Mouse (Mus musculus) ES-E14 (cell line): ENCODE measurements at regions not wholly inside any gene's neighbourhood (a gene's known extent, or its start where the extent isn't known, plus 50 kb on each side); places are given as distances from the start of the nearest gene placed in this dataset.

Experiments
- DNase-seq: peaks from one replicate; pipeline ENCODE4 v3.0.0-alpha.2; 2013; ENCODE audit warnings: low read depth, low spot score
- H3K27ac ChIP-seq: 2 replicates; pipeline ENCODE4 v1.5.1; 2012; ENCODE audit warnings: low read depth, mild to moderate bottlenecking, low read length, moderate library complexity, mixed read lengths; ENCODE audit not compliant: poor library complexity, insufficient read depth, severe bottlenecking
- H3K36me3 ChIP-seq: 2 replicates; pipeline ENCODE4 v1.6.1; 2012; ENCODE audit warnings: mild to moderate bottlenecking, low read length, moderate library complexity, mixed read lengths; ENCODE audit not compliant: control insufficient read depth, poor library complexity, insufficient read depth, severe bottlenecking
- H3K4me1 ChIP-seq, 2 experiments: fragments of 150-350 bp in 1 of 2; sonication (generic) in 1 of 2; 2 replicates each; pipeline ENCODE4 v1.6.1; 2012; ENCODE audit warnings: low read length in 2 of 2, mild to moderate bottlenecking in 1 of 2, mixed read lengths in 1 of 2; ENCODE audit not compliant: control insufficient read depth in 2 of 2, insufficient read depth in 2 of 2, poor library complexity in 1 of 2
- H3K4me3 ChIP-seq, 2 experiments: fragments of 150-350 bp in 1 of 2; sonication (generic) in 1 of 2; 2 replicates each; pipeline ENCODE4 v1.5.1; 2012; ENCODE audit warnings: low read length in 2 of 2, low read depth in 1 of 2, mild to moderate bottlenecking in 1 of 2, mixed read lengths in 1 of 2; ENCODE audit not compliant: insufficient read depth in 1 of 2, poor library complexity in 1 of 2, severe bottlenecking in 1 of 2
- H3K9ac ChIP-seq: 2 replicates; pipeline ENCODE4 v1.6.1; 2012; ENCODE audit warnings: low read depth, mild to moderate bottlenecking, low read length, mixed read lengths; ENCODE audit not compliant: poor library complexity, insufficient read depth, severe bottlenecking
- H3K9me3 ChIP-seq: fragments of 150-350 bp; sonication (generic); 2 replicates; pipeline ENCODE4 v1.6.1; 2012; ENCODE audit warnings: low read depth, mild to moderate bottlenecking, low read length; ENCODE audit not compliant: control insufficient read depth, insufficient read depth
- CHD2 ChIP-seq: IDR thresholded peaks from 2 replicates; pipeline ENCODE4 v1.6.1; 2014; ENCODE audit warnings: mild to moderate bottlenecking, low read depth, low read length, inconsistent platforms
- HCFC1 ChIP-seq: IDR thresholded peaks from 2 replicates; pipeline ENCODE4 v1.6.1; 2012; ENCODE audit warnings: low read length, inconsistent platforms, borderline replicate concordance; ENCODE audit not compliant: insufficient read depth
- MAFK ChIP-seq: IDR thresholded peaks from 2 replicates; pipeline ENCODE4 v1.6.1; 2014; ENCODE audit warnings: mild to moderate bottlenecking, low read depth, low read length, inconsistent platforms; ENCODE audit not compliant: insufficient read depth
- ZC3H11A ChIP-seq: IDR thresholded peaks from 2 replicates; pipeline ENCODE4 v1.6.1; 2012; ENCODE audit warnings: low read depth, mild to moderate bottlenecking, inconsistent platforms, low read length, borderline replicate concordance
- ZNF384 ChIP-seq: IDR thresholded peaks from 2 replicates; pipeline ENCODE4 v1.6.1; 2012; ENCODE audit warnings: low read depth, low read length, inconsistent platforms
- in situ Hi-C, 2 experiments: fragments of 600-800 bp; cut with MboI; formaldehyde crosslinking; loops; one replicate each; pipeline ENCODE4 v1.15.1; 2025; ENCODE audit warnings: low sequenced_read_pairs in 2 of 2, inconsistent platforms in 1 of 2; ENCODE audit not compliant: unreplicated experiment in 2 of 2

DNA sequence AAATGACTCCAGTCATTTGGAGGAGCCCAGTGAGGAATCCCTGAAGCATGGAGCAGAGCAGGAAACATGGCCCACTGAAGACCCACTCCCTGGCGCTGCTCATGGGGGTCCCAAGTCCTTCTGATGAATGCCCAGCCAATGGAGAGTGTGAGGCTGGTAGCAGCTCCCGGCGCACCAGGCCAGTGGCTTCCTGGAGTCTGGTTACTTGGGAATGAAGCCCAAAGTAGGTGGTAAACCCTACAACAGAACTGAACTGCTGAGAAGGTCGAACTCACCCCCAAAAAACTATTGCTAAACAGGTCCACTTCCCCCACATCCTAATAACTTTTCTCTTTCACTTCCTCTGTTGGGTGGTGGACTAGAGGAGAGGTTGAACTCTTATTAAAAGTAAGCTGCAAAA is 183.3 kb upstream of the Pde3a start:
- no peaks in the 10 kb centered on the region; the same call in 1 of the 2 replicates for H3K9me3 ChIP-seq
- no peak for TF ChIP-seq HCFC1
- TF ChIP-seq ZC3H11A, result no peak
- no peak for TF ChIP-seq ZNF384
- TF ChIP-seq CHD2, result no peak
- no peak for TF ChIP-seq MAFK
- no peak for DNase-seq
- no peaks in the 10 kb centered on the region for H3K36me3 ChIP-seq
- no peak overlapping the region for H3K27ac ChIP-seq
- H3K4me3 ChIP-seq, result no peak overlapping the region
- no peaks in the 10 kb centered on the region for H3K4me1 ChIP-seq
- no peak overlapping the region for H3K9ac ChIP-seq
- in situ Hi-C loops, result no loop called here

DNA sequence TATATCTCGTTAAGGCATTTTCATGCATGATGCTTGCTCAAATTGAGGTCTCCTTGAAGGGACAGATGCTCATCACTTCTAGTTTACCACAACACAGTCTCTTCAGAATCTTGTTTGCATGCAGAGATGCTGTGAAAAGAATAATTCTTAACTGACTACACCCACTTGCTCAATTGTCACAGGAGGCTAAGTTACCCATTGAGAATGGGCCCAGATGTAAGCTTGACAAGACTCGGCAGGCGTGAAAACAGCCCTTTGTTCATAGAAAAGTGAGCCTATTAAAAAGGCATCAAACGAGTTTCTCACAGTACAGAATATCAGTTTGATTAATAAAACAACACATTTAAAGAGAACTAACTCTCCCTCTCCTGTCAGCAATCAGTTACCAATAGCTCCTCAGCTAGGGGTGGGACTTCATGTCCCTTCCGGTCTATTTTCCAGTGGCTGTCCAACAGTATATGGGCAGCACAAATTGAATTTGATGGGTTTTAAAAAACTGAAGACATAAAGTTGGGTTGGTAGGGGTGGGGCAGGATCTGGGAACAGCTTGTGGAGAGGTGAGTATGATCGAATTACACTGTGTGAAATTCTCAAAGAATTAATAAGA is 180.1 kb upstream of the Pde3a start:
- Histone ChIP-seq H3K36me3 (no peaks in the 10 kb centered on the region), H3K9ac (no peak overlapping the region), H3K9me3 (no peaks in the 10 kb centered on the region), H3K4me3 (no peak overlapping the region), H3K4me1 (no peaks in the 10 kb centered on the region), H3K27ac (no peak overlapping the region)
- in situ Hi-C loops, result no loop called here
- no peak for DNase-seq
- TF ChIP-seq MAFK (no peak), ZNF384 (no peak), HCFC1 (no peak), ZC3H11A (no peak), CHD2 (no peak)

DNA sequence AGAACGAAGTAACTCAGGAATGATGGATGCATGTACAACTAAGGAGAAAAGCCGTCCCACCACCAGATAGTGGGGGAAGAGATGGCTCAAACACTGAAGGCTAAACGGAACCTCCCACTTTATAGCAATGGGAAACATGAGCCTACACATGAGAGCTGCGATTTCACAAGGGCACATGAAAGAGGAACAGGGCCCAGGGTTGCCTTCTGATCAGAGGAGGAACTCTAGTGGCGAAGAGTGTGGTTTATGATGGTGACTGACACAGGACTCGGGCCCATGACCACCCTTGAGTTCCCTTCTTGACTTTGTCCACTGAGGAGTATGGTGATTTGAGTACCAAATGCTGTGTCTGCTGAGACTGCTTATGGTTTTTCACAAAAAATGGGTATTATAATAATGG is 179.2 kb upstream of the Pde3a start:
- Histone ChIP-seq H3K27ac (no peak overlapping the region), H3K4me3 (no peak overlapping the region), H3K36me3 (no peaks in the 10 kb centered on the region), H3K9ac (no peak overlapping the region), H3K9me3 (no peaks in the 10 kb centered on the region), H3K4me1 (no peaks in the 10 kb centered on the region)
- in situ Hi-C loops, result no loop called here
- TF ChIP-seq CHD2 (no peak), ZC3H11A (no peak), MAFK (no peak), HCFC1 (no peak), ZNF384 (no peak)
- no peak for DNase-seq

DNA sequence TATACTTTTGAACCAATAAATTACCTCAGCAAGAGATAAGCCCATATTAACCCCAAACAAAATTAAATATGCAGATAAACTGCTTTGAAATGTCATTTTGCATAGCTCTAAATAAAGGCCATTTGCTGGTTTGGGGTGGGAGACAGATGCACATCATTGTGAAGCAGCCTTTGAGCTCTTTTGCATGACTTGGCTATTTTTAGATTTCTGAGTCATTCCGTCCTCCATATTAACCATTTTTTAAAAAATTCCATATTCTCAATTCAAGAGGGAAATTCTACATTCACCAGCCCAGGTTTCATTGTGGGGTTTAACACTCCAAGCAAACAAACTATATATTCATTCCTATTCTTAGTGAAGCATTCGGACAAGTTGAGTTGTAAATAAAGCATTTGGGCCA is 177.6 kb upstream of the Pde3a start:
- H3K4me1 ChIP-seq, result no peaks in the 10 kb centered on the region
- no peak overlapping the region for H3K27ac ChIP-seq
- no peak for TF ChIP-seq ZC3H11A
- TF ChIP-seq ZNF384, result no peak
- TF ChIP-seq CHD2, result no peak
- no peak for TF ChIP-seq HCFC1
- TF ChIP-seq MAFK, result no peak
- H3K9ac ChIP-seq, result no peak overlapping the region
- no peak overlapping the region for H3K4me3 ChIP-seq
- no peaks in the 10 kb centered on the region for H3K9me3 ChIP-seq
- DNase-seq, result no peak
- in situ Hi-C loops, result no loop called here
- no peaks in the 10 kb centered on the region for H3K36me3 ChIP-seq
